Mouse (Mus musculus) lung, embryonic 15.5 days (tissue): Measurements from ENCODE around the gene Fancg. TPM values are rescaled to one million over a fixed set of nuclear protein-coding genes. Genes with fewer than 3 reads are reported as not detected.
"Not testable (repeated sequence)": the region's sequence is repeated elsewhere in the genome, so short reads cannot be mapped to it uniquely, and the experiment has no call there.

Experiments used
- ATAC-seq: fragments of 200-750 bp; cut with Nextera tagmentation; 2 replicates; pipeline ENCODE4 v1.8.0; 2017; ENCODE audit warnings: moderate number of reproducible peaks, borderline replicate concordance; ENCODE audit not compliant: low FRiP score, low TSS enrichment; ENCODE audit errors: extremely low read depth
- H3K27ac ChIP-seq: fragments of 300-500 bp; sonication (generic); 2 replicates; pipeline ENCODE4 v1.5.1; 2015; ENCODE audit warnings: moderate library complexity, mild to moderate bottlenecking, inconsistent platforms
- H3K27me3 ChIP-seq: fragments of 300-500 bp; sonication (generic); 2 replicates; pipeline ENCODE4 v1.6.1; 2015; ENCODE audit warnings: inconsistent platforms
- H3K36me3 ChIP-seq: fragments of 300-500 bp; sonication (generic); 2 replicates; pipeline ENCODE4 v1.6.1; 2015; ENCODE audit warnings: inconsistent platforms
- H3K4me1 ChIP-seq: fragments of 300-500 bp; sonication (generic); 2 replicates; pipeline ENCODE4 v1.6.1; 2015; ENCODE audit warnings: inconsistent platforms
- H3K4me2 ChIP-seq: fragments of 300-500 bp; sonication (generic); 2 replicates; pipeline ENCODE4 v1.6.1; 2015; ENCODE audit warnings: inconsistent platforms, mild to moderate bottlenecking, moderate library complexity
- H3K4me3 ChIP-seq: fragments of 300-500 bp; sonication (generic); 2 replicates; pipeline ENCODE4 v1.5.1; 2015; ENCODE audit warnings: mild to moderate bottlenecking, inconsistent platforms
- H3K9ac ChIP-seq: fragments of 300-500 bp; sonication (generic); 2 replicates; pipeline ENCODE4 v1.6.1; 2015; ENCODE audit warnings: inconsistent platforms
- H3K9me3 ChIP-seq: fragments of 300-500 bp; sonication (generic); 2 replicates; pipeline ENCODE4 v1.6.1; 2016; ENCODE audit warnings: inconsistent platforms
- WGBS: fragments of 180-500 bp; shearing (Covaris S2); methylation state at CpG from one replicate; pipeline ENCODE4 v1.1.7; 2015; 5-methylcytosine and 5-hydroxymethylcytosine counted together
- polyA plus RNA-seq: library from polyadenylated mRNA; unstranded; fragments of >200 nt; fragmentation: Nextera tagmentation; extraction: Ambion mirVana; gene quantifications from 2 replicates; pipeline ENCODE4 v1.2.1, GENCODE M21; 2015

Gene Fancg
- polyA plus RNA-seq, 1 experiment from 2014 or later = 20.9 TPM

GRCm38 (mm10) chr4:43018156-43018555, 7.8 kb upstream of the Fancg start:
- Histone ChIP-seq H3K4me3 (no peak overlapping the region), H3K27me3 (no peaks in the 10 kb centered on the region), H3K4me2 (no peak overlapping the region), H3K9me3 (no peaks in the 10 kb centered on the region), H3K27ac (no peak overlapping the region), H3K9ac (no peak overlapping the region), H3K36me3 (peaks cover 53% of the 10 kb centered on the region), H3K4me1 (no peaks in the 10 kb centered on the region)
- WGBS = 89% methylated on average over 4 of the region's 4 CpGs
- ATAC-seq = no peak

DNA sequence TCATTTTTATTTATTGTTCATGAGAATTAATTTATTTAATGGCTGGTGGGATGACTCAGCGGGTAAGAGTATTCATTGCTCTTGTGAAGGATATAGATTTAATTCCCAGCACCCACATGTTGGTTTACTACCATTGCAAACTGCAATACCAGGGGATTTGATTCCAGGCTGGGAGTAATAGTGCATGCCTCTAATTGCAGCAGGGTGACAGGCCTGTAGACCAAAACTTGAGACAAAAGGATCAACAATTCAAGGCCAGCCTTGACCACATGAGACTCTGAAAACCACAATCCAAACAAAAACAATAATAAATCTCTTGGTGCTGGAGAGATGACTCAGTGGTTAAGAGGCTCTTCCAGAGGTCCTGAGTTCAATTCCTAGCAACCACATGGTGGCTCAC, 1.8 kb upstream of the Fancg start:
- Histone ChIP-seq H3K9me3 (no peaks in the 10 kb centered on the region), H3K4me1 (peaks cover 15% of the 10 kb centered on the region), H3K27ac (no peak overlapping the region), H3K36me3 (0 out of 2 replicates have a peak, but pooled peaks cover 4% of the 10 kb centered on the region), H3K9ac (no peak overlapping the region), H3K27me3 (no peaks in the 10 kb centered on the region), H3K4me3 (no peak overlapping the region), H3K4me2 (no peak overlapping the region)
- ATAC-seq = no peak
- WGBS = 97% methylated on average over 1 of the region's 1 CpGs

GRCm38 (mm10) chr4:43005765-43006164, 4.5 kb downstream of the Fancg start:
- Histone ChIP-seq H3K9ac (no peak overlapping the region), H3K4me3 (no peak overlapping the region), H3K27ac (no peak overlapping the region), H3K9me3 (no peaks in the 10 kb centered on the region), H3K4me1 (peaks cover 12% of the 10 kb centered on the region), H3K36me3 (peaks cover 4% of the 10 kb centered on the region; the same call in 1 of the 2 replicates), H3K27me3 (no peaks in the 10 kb centered on the region), H3K4me2 (no peak overlapping the region)
- WGBS = 48% methylated on average over 2 of the region's 2 CpGs
- no peak for ATAC-seq

DNA sequence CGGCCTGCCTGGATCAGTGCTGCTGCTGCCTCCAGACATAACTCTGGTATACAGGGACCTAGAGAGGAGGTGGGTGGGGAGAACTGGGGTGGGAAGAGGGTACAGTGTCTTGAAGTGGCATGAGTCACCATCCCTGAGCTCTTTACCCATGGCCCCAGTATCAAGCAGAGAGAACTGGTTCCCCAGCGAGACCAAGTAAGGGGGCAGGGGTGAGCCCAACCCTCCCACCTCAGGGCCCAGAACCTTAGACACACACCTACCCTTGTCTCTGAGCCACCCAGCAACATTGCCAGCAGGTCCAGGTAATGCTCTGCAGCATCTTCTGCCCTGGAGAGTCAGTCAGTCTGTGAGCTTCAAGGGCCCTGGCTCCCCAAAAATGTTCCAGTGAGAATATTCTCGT, 5.4 kb downstream of the Fancg start:
- Histone ChIP-seq H3K4me2 (no peak overlapping the region), H3K9me3 (no peaks in the 10 kb centered on the region), H3K4me3 (no peak overlapping the region), H3K36me3 (peaks cover 4% of the 10 kb centered on the region; the same call in 1 of the 2 replicates), H3K27me3 (no peaks in the 10 kb centered on the region), H3K27ac (no peak overlapping the region), H3K9ac (no peak overlapping the region), H3K4me1 (peaks cover 10% of the 10 kb centered on the region; the same call in 1 of the 2 replicates)
- 85% methylated on average over 3 of the region's 3 CpGs for WGBS
- ATAC-seq = no peak

DNA sequence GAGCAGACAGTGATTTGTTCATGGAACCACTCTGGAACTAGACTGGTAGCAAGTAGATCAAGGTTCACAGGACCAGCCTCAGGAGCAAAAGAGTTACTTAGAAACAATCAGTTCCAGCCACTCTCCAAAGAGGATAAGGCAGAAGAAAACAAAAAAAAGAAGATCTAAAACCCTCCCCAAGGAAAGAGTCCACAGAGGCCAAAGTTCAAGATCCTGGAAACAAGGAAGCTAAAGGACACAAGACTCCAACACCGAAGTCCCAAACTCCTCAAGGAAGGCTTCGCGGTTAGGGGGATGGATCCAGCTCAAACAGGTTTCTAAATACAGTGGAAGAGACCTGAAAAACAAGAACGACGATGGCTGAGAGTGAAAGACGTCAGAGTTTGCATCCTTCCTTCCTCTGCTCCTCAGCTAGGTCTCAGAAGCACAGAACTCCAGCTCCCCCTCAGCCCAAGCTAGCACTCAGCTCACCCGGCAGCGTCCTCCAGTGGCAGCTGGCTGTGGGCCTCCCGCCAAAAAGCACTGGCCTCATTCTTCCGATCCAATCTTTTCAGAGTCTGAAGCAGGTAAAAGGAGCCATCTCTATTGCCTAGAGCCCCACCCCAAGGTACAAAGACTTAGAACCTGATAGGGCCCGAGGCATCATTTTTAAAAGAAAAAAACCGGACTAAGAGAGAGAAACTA, 7.4 kb downstream of the Fancg start:
- Histone ChIP-seq H3K27me3 (no peaks in the 10 kb centered on the region), H3K27ac (no peak overlapping the region), H3K9ac (no peak overlapping the region), H3K9me3 (no peaks in the 10 kb centered on the region), H3K4me2 (no peak overlapping the region), H3K4me3 (no peak overlapping the region), H3K36me3 (peaks cover 4% of the 10 kb centered on the region; the same call in 1 of the 2 replicates), H3K4me1 (peaks cover 13% of the 10 kb centered on the region)
- no peak for ATAC-seq
- 72% methylated on average over 12 of the region's 12 CpGs for WGBS

GRCm38 (mm10) chr4:43001272-43001671, 9.0 kb downstream of the Fancg start:
- WGBS = 85% methylated on average over 2 of the region's 2 CpGs
- no peak overlapping the region for H3K9ac ChIP-seq
- no peaks in the 10 kb centered on the region; the same call in 1 of the 2 replicates for H3K36me3 ChIP-seq
- H3K4me3 ChIP-seq = no peak overlapping the region
- peak overlapping the region; percentile 89; the same call in 1 of the 2 replicates for H3K27ac ChIP-seq
- no peak overlapping the region for H3K4me2 ChIP-seq
- H3K27me3 ChIP-seq = no peaks in the 10 kb centered on the region
- ATAC-seq = no peak
- no peaks in the 10 kb centered on the region for H3K9me3 ChIP-seq
- peaks cover 17% of the 10 kb centered on the region for H3K4me1 ChIP-seq

GRCm38 (mm10) chr4:43000141-43000986, 9.9 kb downstream of the Fancg start, which contains the start of gene Vcp:
Vcp (minus strand) TSS chr4:43000507.
- peak within 1 kb of the TSS; percentile 96 for H3K4me3 ChIP-seq
- WGBS = under 1% methylated on average over 55 of the region's 56 CpGs
- peak within 1 kb of the TSS; percentile 100 for H3K27ac ChIP-seq
- peak within 1 kb of the TSS; percentile 77 for H3K4me2 ChIP-seq
- peaks cover 17% of the 10 kb centered on the region for H3K4me1 ChIP-seq
- H3K9ac ChIP-seq = peak within 1 kb of the TSS; percentile 99
- H3K36me3 ChIP-seq, H3K27me3 ChIP-seq, H3K9me3 ChIP-seq: not testable (repeated sequence)
- peak; percentile 99 for ATAC-seq

DNA sequence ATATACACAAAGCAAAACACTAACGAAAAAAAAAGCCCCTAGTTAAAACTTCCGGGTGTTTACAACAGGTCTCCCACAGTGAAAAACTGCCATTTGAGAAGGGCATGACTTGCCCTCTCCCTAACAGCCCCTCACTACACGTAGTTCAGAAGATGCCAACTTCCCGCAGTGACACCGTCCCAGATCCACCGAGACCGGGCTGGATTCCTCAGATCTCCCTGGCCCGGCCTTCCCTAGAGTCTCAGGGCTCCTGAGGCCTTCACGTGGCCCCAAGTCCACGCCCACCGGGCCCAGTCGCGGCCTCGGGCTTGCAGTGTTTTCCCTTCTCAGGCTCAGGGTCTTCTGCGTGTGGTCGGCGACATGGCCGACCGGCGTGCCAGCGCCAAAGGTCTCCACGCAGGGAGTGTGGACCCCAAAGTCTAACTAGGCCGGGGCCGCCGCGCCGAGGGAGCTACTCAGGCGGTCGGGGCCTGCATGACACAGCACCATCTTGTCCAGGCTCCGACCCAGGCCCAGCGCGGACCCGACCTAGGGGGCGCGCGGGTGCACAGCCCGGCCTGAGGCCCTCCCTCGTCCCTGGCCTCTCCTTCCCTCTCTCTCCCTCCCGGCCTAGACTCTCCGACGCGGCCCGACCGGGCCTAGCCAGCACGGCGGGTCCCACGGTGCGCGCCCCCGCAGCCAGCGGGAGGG, 10.7 kb downstream of the Fancg start:
- Histone ChIP-seq H3K4me3 (peak overlapping the region; percentile 96), H3K27ac (peak overlapping the region; percentile 100), H3K9me3 (no peaks in the 10 kb centered on the region), H3K4me2 (peak overlapping the region; percentile 77), H3K27me3 (no peaks in the 10 kb centered on the region), H3K4me1 (peaks cover 17% of the 10 kb centered on the region), H3K9ac (peak overlapping the region; percentile 99), H3K36me3 (peaks cover 15% of the 10 kb centered on the region)
- peak; percentile 84 for ATAC-seq
- under 1% methylated on average over 51 of the region's 51 CpGs for WGBS

- ATAC-seq = no peak
- peaks cover 17% of the 10 kb centered on the region for H3K4me1 ChIP-seq
- H3K27me3 ChIP-seq = no peaks in the 10 kb centered on the region
- H3K4me3 ChIP-seq = peak overlapping the region; percentile 96
- peak overlapping the region; percentile 77 for H3K4me2 ChIP-seq
- peaks cover 31% of the 10 kb centered on the region for H3K36me3 ChIP-seq
- H3K9ac ChIP-seq = peak overlapping the region; percentile 1; the same call in 1 of the 2 replicates
- 39% methylated on average over 2 of the region's 2 CpGs for WGBS
- H3K9me3 ChIP-seq = no peaks in the 10 kb centered on the region
- no peak overlapping the region for H3K27ac ChIP-seq
These were observed 12.3 kb downstream of the Fancg start for GRCm38 (mm10) chr4:42998022-42998421.

DNA sequence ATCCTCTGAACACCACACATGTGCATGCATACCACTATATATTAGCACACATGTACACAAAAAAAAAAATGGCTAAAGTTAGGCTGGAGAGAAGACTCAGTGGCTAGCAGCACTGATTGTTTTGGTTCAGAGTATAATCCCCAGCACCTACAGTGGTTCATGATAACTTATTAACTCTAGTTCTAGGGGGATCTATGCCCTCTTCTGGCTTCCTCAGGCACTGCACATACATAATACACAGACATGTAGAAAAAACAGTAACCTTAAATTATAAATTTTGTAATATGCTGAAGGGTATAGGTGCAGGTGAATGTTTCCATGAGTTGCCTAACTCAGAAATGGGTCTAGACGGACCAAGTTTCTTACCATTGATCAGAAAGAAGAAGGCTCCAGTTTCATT, 22.0 kb downstream of the Fancg start:
- 70% methylated on average over 1 of the region's 1 CpGs for WGBS

GRCm38 (mm10) chr4:42980467-42980866, 29.8 kb downstream of the Fancg start:
- not testable (repeated sequence) for H3K4me2 ChIP-seq
- H3K36me3 ChIP-seq = peaks cover 72% of the 10 kb centered on the region

More for the DNA sequence above, 22.0 kb downstream of the Fancg start:
- H3K4me2 ChIP-seq = no peak overlapping the region
- H3K9ac ChIP-seq = no peak overlapping the region
- H3K36me3 ChIP-seq = peaks cover 97% of the 10 kb centered on the region
- no peak overlapping the region for H3K4me3 ChIP-seq
- no peaks in the 10 kb centered on the region for H3K9me3 ChIP-seq
- no peak overlapping the region for H3K27ac ChIP-seq
- no peak for ATAC-seq
- H3K27me3 ChIP-seq = no peaks in the 10 kb centered on the region
- H3K4me1 ChIP-seq = no peaks in the 10 kb centered on the region

More at GRCm38 (mm10) chr4:42980467-42980866, 29.8 kb downstream of the Fancg start:
- not testable (repeated sequence) for H3K9me3 ChIP-seq, H3K4me1 ChIP-seq, H3K9ac ChIP-seq, H3K4me3 ChIP-seq, H3K27ac ChIP-seq, H3K27me3 ChIP-seq, ATAC-seq
- WGBS = 84% methylated on average over 8 of the region's 8 CpGs
